ENCODE assay signal across 26 mouse cellular contexts in the genomic region with DNA sequence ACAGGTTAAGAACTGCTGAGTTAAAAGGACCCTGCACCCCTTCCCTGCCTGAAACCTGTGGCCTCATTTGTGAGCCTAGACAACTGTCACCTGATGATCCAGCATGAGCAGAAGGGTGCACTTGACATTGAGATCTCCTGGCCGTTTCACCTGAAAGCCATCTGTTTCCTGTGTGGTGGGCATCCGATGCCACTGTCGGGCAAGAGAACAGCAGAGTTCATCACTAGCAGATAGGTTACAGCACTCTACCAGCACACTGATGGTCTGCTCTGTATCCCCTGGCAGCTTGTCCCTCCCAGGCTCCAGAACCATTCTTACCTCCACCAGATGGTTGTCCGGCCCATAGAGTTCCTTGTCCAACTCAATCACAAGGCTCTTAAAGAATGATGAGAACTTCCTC. TPM values are rescaled to one million over a fixed set of nuclear protein-coding genes. Genes with fewer than 3 reads are reported as not detected.
DNase-seq lines count a peak whose midpoint lies in the region; TF ChIP-seq lines count a peak whose summit lies in the region.
"Had no signal": no experiment of that assay in that cellular context is flagged by ENCODE, and none has a peak within 500 bp of the region (broad histone marks: within the 10 kb centered on the region; RNA-seq: fewer than 3 reads in every experiment).

No protein-coding gene starts in this region.

- peaks cover 47% of the 10 kb centered on the region for H3K4me1 ChIP-seq in cerebellum, adult 2 months (ENCODE audit: control insufficient read depth, insufficient read depth, low read length)

- no peak overlapping the region for H3K4me3 ChIP-seq in cerebellum, adult 2 months (replicated peaks; ENCODE audit: insufficient read depth, low read depth, low read length)
- H3K4me3 ChIP-seq: embryonic facial prominence, embryonic 13.5 days; embryonic facial prominence, embryonic 15.5 days; erythroblast, embryonic 14.5 days; forebrain, embryonic 10.5 days; forebrain, embryonic 12.5 days had no signal

- peak; percentile 43 to 57 for DNase-seq in cerebellum, adult 2 months
- no peak for DNase-seq in cerebellum, postnatal 14 days
- DNase-seq in cerebellum, adult 9-10 months: peak; percentile 62
- no peak for DNase-seq in cerebellum, adult 18-20 months
- peak; percentile 41 to 48 for DNase-seq in cerebellum, postnatal 25 days
- DNase-seq in cerebellum, adult 11 months: no peak
- DNase-seq in brain, adult 2 months (ENCODE audit: low read depth, low spot score): peak; percentile 44
- DNase-seq: adrenal gland, adult 8-10 months; adrenal gland, postnatal 14 days; adrenal gland, postnatal 36 days; B cell, adult 2 months; embryo, embryonic 11 days had no signal

- no peaks in the 10 kb centered on the region for H3K27me3 ChIP-seq in cerebellum, adult 2 months (ENCODE audit: control insufficient read depth, insufficient read depth, low read length)
- H3K27me3 ChIP-seq: CH12.LX; embryonic facial prominence, embryonic 13.5 days; embryonic facial prominence, embryonic 15.5 days; forebrain, embryonic 12.5 days; Patski had no signal

- no peak for TF ChIP-seq CTCF in cerebellum, adult 2 months (IDR thresholded peaks at IDR 0.05; ENCODE audit: borderline replicate concordance, insufficient read depth, low read depth, low read length)

- WGBS in cerebellum, adult 2 months: 8% methylated on average over 4 of the region's 4 CpGs

- peak overlapping the region; percentile 73 for H3K27ac ChIP-seq in cerebellum, adult 2 months (ENCODE audit: insufficient read depth, low read length)
- H3K27ac ChIP-seq: embryonic facial prominence, embryonic 13.5 days; embryonic facial prominence, embryonic 15.5 days; forebrain, embryonic 10.5 days; forebrain, embryonic 12.5 days had no signal

- peak; percentile 15; the same call in 1 of the 2 replicates for TF ChIP-seq POLR2A in cerebellum, adult 2 months (IDR thresholded peaks at IDR 0.05; ENCODE audit: borderline replicate concordance, insufficient read depth, low read length)

RNA-seq across cellular contexts. Expression of a gene that starts 7.2 kb away (rescaled TPM):
- polyA plus RNA-seq in cerebellum, adult 2 months (2012; rRNA removed): 114 and 144 TPM in 2 replicates

RNA-seq across cellular contexts. Expression of a gene that starts 9.6 kb away (rescaled TPM):
- polyA plus RNA-seq in cerebellum, adult 2 months (2012; rRNA removed): 307 and 343 TPM in 2 replicates

RNA-seq across cellular contexts. Expression of a gene that starts 9.7 kb away (rescaled TPM):
- 21.3 and 22.8 TPM in 2 replicates for polyA plus RNA-seq in cerebellum, adult 2 months (2012; rRNA removed)

RNA-seq across cellular contexts. Expression of a gene that starts 10.9 kb away (rescaled TPM):
- polyA plus RNA-seq in cerebellum, adult 2 months (2012; rRNA removed): 0.36 and 0.43 TPM in 2 replicates
- polyA plus RNA-seq: erythroblast, embryonic 14.5 days had no signal

RNA-seq across cellular contexts. Expression of a gene that starts 36.1 kb away (rescaled TPM):
- not detected in 2 replicates for polyA plus RNA-seq in cerebellum, adult 2 months (2012; rRNA removed)
- polyA plus RNA-seq: activated CD4-positive, CD25-positive, alpha-beta regulatory T cell, adult 4 months; brain, embryonic 14.5 days; CD4-positive, CD25-positive, alpha-beta regulatory T cell, adult 4 months; embryonic facial prominence, embryonic 11.5 days; embryonic facial prominence, embryonic 13.5 days; embryonic facial prominence, embryonic 15.5 days; erythroblast, embryonic 14.5 days; forebrain, embryonic 10.5 days; forebrain, embryonic 12.5 days; forebrain, embryonic 14.5 days; forebrain, embryonic 16.5 days; G1E; Patski had no signal

Comparison
In these comparisons a context has a peak if more than half of its experiments do, and no peak if none do; other contexts are left out.
1. DNase-seq: peak in cerebellum, adult 2 months (2 of 2), cerebellum, adult 9-10 months (single experiment), cerebellum, postnatal 25 days (2 of 2) and brain, adult 2 months (single experiment); none in cerebellum, postnatal 14 days (0 of 2), cerebellum, adult 18-20 months (0 of 2) and cerebellum, adult 11 months (single experiment).